In genomic region chr10:68606848-68607247, GRCm38 (mm10) we compare ENCODE assay signal across 14 mouse cellular contexts.
DNase-seq lines count a peak whose midpoint lies in the region; ATAC-seq and TF ChIP-seq lines count a peak whose summit lies in the region.
"Had no signal": no experiment of that assay in that cellular context is flagged by ENCODE, and none has a peak within 500 bp of the region (broad histone marks: within the 10 kb centered on the region; RNA-seq: fewer than 3 reads in every experiment).

No protein-coding gene starts in this region.

- WGBS in forebrain, embryonic 14.5 days = 57% methylated on average over 2 of the region's 2 CpGs
- 62% methylated on average over 2 of the region's 2 CpGs for WGBS in forebrain, embryonic 13.5 days
- 23% methylated on average over 2 of the region's 2 CpGs for WGBS in limb, embryonic 15.5 days
- 40% methylated on average over 2 of the region's 2 CpGs for WGBS in neural tube, embryonic 15.5 days
- 35% methylated on average over 2 of the region's 2 CpGs for WGBS in kidney, embryonic 16.5 days

- no peak overlapping the region for H3K9ac ChIP-seq in forebrain, embryonic 14.5 days (ENCODE audit: low read length)
- no peak overlapping the region for H3K9ac ChIP-seq in forebrain, embryonic 13.5 days
- no peak overlapping the region for H3K9ac ChIP-seq in limb, embryonic 15.5 days
- H3K9ac ChIP-seq in neural tube, embryonic 15.5 days (replicated peaks) = no peak overlapping the region
- H3K9ac ChIP-seq in kidney, embryonic 16.5 days (replicated peaks; ENCODE audit: low read length) = no peak overlapping the region
- H3K9ac ChIP-seq: midbrain, embryonic 13.5 days had no signal

- no peaks in the 10 kb centered on the region for H3K4me1 ChIP-seq in forebrain, embryonic 14.5 days (ENCODE audit: control insufficient read depth, insufficient read depth, low read length)
- H3K4me1 ChIP-seq in forebrain, embryonic 13.5 days = no peaks in the 10 kb centered on the region
- H3K4me1 ChIP-seq in limb, embryonic 15.5 days = no peaks in the 10 kb centered on the region
- no peaks in the 10 kb centered on the region for H3K4me1 ChIP-seq in neural tube, embryonic 15.5 days
- H3K4me1 ChIP-seq in kidney, embryonic 16.5 days (ENCODE audit: insufficient read depth, low read length) = no peaks in the 10 kb centered on the region
- H3K4me1 ChIP-seq: forebrain, embryonic 10.5 days; midbrain, embryonic 13.5 days had no signal

- TF ChIP-seq CTCF in brain, embryonic 14.5 days (IDR thresholded peaks at IDR 0.05; ENCODE audit: borderline replicate concordance, extremely low read depth, insufficient read depth, insufficient read length) = no peak

- H3K4me2 ChIP-seq in forebrain, embryonic 14.5 days (ENCODE audit: low read length) = no peak overlapping the region
- no peak overlapping the region for H3K4me2 ChIP-seq in forebrain, embryonic 13.5 days
- H3K4me2 ChIP-seq in limb, embryonic 15.5 days = no peak overlapping the region
- H3K4me2 ChIP-seq in neural tube, embryonic 15.5 days = no peak overlapping the region
- H3K4me2 ChIP-seq in kidney, embryonic 16.5 days (replicated peaks; ENCODE audit: low read depth, low read length) = no peak overlapping the region
- H3K4me2 ChIP-seq: midbrain, embryonic 13.5 days had no signal

- H3K36me3 ChIP-seq in forebrain, embryonic 14.5 days (ENCODE audit: control insufficient read depth, insufficient read depth, low read length) = no peaks in the 10 kb centered on the region
- no peaks in the 10 kb centered on the region for H3K36me3 ChIP-seq in forebrain, embryonic 13.5 days (ENCODE audit: poor library complexity, severe bottlenecking)
- no peaks in the 10 kb centered on the region for H3K36me3 ChIP-seq in limb, embryonic 15.5 days
- H3K36me3 ChIP-seq in neural tube, embryonic 15.5 days = no peaks in the 10 kb centered on the region
- H3K36me3 ChIP-seq in kidney, embryonic 16.5 days (ENCODE audit: insufficient read depth, low read length) = no peaks in the 10 kb centered on the region
- H3K36me3 ChIP-seq: forebrain, embryonic 10.5 days; midbrain, embryonic 13.5 days had no signal

- no peaks in the 10 kb centered on the region for H3K27me3 ChIP-seq in forebrain, embryonic 14.5 days (replicated peaks; ENCODE audit: control insufficient read depth, insufficient read depth, low read length)
- H3K27me3 ChIP-seq in forebrain, embryonic 13.5 days = no peaks in the 10 kb centered on the region
- H3K27me3 ChIP-seq in limb, embryonic 15.5 days = no peaks in the 10 kb centered on the region
- H3K27me3 ChIP-seq in neural tube, embryonic 15.5 days (replicated peaks) = no peaks in the 10 kb centered on the region
- no peaks in the 10 kb centered on the region for H3K27me3 ChIP-seq in kidney, embryonic 16.5 days (ENCODE audit: insufficient read depth, low read length)
- H3K27me3 ChIP-seq: midbrain, embryonic 13.5 days had no signal

- H3K27ac ChIP-seq in forebrain, embryonic 14.5 days (ENCODE audit: low read depth, low read length) = no peak overlapping the region
- H3K27ac ChIP-seq in forebrain, embryonic 13.5 days = no peak overlapping the region
- peak overlapping the region; percentile 35; the same call in 1 of the 2 replicates for H3K27ac ChIP-seq in limb, embryonic 15.5 days
- H3K27ac ChIP-seq in neural tube, embryonic 15.5 days (replicated peaks) = no peak overlapping the region
- no peak overlapping the region for H3K27ac ChIP-seq in kidney, embryonic 16.5 days (ENCODE audit: low read length)
- H3K27ac ChIP-seq: forebrain, embryonic 10.5 days; midbrain, embryonic 13.5 days had no signal

- TF ChIP-seq POLR2A in brain, embryonic 14.5 days (IDR thresholded peaks at IDR 0.05; ENCODE audit: borderline replicate concordance, extremely low read depth, insufficient read depth, insufficient read length, poor library complexity, severe bottlenecking) = no peak

- ATAC-seq in forebrain, embryonic 14.5 days = no peak
- ATAC-seq in forebrain, embryonic 13.5 days = no peak
- ATAC-seq in limb, embryonic 15.5 days (ENCODE audit: insufficient number of reproducible peaks, low FRiP score, low TSS enrichment, low read depth) = no peak
- no peak for ATAC-seq in neural tube, embryonic 15.5 days (ENCODE audit: low FRiP score)
- ATAC-seq in megakaryocyte-erythroid progenitor cell, adult 5-6 weeks (replicated peaks; ENCODE audit: low FRiP score, low TSS enrichment, poor library complexity, severe bottlenecking) = no peak
- no peak for ATAC-seq in kidney, embryonic 16.5 days (ENCODE audit: low FRiP score, low TSS enrichment)
- ATAC-seq: midbrain, embryonic 13.5 days had no signal

- H3K4me3 ChIP-seq in forebrain, embryonic 14.5 days (ENCODE audit: low read depth, low read length) = no peak overlapping the region
- no peak overlapping the region for H3K4me3 ChIP-seq in forebrain, embryonic 13.5 days
- no peak overlapping the region for H3K4me3 ChIP-seq in limb, embryonic 15.5 days
- H3K4me3 ChIP-seq in neural tube, embryonic 15.5 days (replicated peaks) = no peak overlapping the region
- no peak overlapping the region for H3K4me3 ChIP-seq in kidney, embryonic 16.5 days (ENCODE audit: low read length)
- H3K4me3 ChIP-seq: forebrain, embryonic 10.5 days; midbrain, embryonic 13.5 days had no signal

- no peaks in the 10 kb centered on the region for H3K9me3 ChIP-seq in forebrain, embryonic 14.5 days (replicated peaks; ENCODE audit: control insufficient read depth, low read length)
- H3K9me3 ChIP-seq in forebrain, embryonic 13.5 days (replicated peaks) = no peaks in the 10 kb centered on the region
- no peaks in the 10 kb centered on the region for H3K9me3 ChIP-seq in limb, embryonic 15.5 days
- no peaks in the 10 kb centered on the region for H3K9me3 ChIP-seq in neural tube, embryonic 15.5 days (replicated peaks)
- H3K9me3 ChIP-seq in kidney, embryonic 16.5 days (ENCODE audit: low read length) = no peaks in the 10 kb centered on the region
- H3K9me3 ChIP-seq: forebrain, embryonic 10.5 days; midbrain, embryonic 13.5 days had no signal

- peak; percentile 59 for DNase-seq in forebrain, embryonic 14.5 days (ENCODE audit: low spot score)
- DNase-seq in brain, embryonic 14.5 days (ENCODE audit: low read depth) = peak; percentile 74
- peak; percentile 9 to 14 for DNase-seq in frontal cortex, postnatal 10 days (ENCODE audit: low spot score in 2 of 2)
- DNase-seq: adrenal gland, postnatal 10 days; heart, postnatal 14 days; kidney, adult 11 months; lung, adult 18-20 months had no signal

Comparison
In these comparisons a context has a peak if more than half of its experiments do, and no peak if none do; other contexts are left out.
1. DNase-seq: peak in every context shown above with its lines; median percentile 74 in brain, embryonic 14.5 days; 59 in forebrain, embryonic 14.5 days; 12 in frontal cortex, postnatal 10 days.